Mouse (Mus musculus) cortical plate, adult 2 months (tissue): ENCODE results near the gene Cd47.

Source experiments
- CTCF ChIP-seq: fragments of 200-500 bp; IDR thresholded peaks from 2 replicates; pipeline ENCODE4 v1.5.1; 2011; ENCODE audit warnings: mild to moderate bottlenecking, control low read depth, low read length; ENCODE audit not compliant: insufficient read depth; ENCODE audit errors: extremely low read depth
- POLR2A ChIP-seq: fragments of 200-500 bp; IDR thresholded peaks from 2 replicates; pipeline ENCODE4 v1.6.1; 2011; ENCODE audit warnings: mild to moderate bottlenecking, low read length, control low read depth; ENCODE audit not compliant: insufficient read depth; ENCODE audit errors: extremely low read depth

DNA sequence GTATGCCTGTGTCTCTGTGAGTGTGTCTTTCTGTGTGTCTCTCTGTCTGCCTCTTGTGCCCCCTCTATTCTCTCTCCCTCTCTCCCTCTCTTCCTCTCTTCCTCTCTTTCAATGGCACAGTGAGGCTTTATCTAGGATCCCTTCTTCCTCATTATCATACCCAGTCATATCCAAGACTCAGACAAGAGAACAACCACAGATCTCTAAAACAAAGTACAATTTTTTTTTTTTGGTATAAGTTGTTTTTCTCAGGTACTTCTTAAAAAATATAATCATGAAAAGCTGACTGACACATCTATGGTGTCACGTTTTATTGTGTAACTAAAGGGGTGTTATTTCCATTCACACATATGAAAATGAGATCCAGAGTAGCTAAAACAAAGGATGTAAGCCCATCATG, 27.3 kb upstream of the Cd47 start:
- TF ChIP-seq POLR2A (no peak), CTCF (no peak)
